Mouse (Mus musculus) frontal cortex, postnatal 36 days (tissue): ENCODE data around the gene Slxl1.
"Not testable (repeated sequence)": the region's sequence is repeated elsewhere in the genome, so short reads cannot be mapped to it uniquely, and the experiment has no call there.

Source experiments
- DNase-seq, 2 experiments: peaks; one replicate each; pipeline ENCODE4 v3.0.0; 2022; ENCODE audit warnings: low spot score in 2 of 2

Slxl1 gene

DNA sequence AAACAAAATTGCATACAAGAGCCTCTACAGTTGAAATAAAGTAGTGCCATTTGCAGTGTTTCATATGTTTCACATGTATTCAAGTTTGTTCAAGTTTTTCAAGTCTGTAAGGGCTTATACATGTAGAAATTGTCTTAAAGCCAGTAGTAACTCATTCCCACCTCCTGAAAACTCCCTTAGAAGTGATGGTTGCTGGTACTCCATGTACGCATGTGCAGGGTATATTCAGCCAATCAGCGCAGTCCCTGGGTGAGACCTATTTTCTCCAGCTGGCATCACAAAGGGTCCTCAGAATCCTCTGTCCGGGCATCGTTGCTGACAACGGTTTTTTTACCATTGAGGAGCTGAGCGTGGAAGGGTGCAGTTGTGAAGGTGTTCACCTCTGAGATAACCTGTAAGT is at the start of gene Slxl1:
Gene Slxl1, plus strand, starts transcription at position 301 of the 400 bp plus-strand sequence.
- DNase-seq, result not testable (repeated sequence)
